Mouse (Mus musculus) heart, postnatal 36 days (tissue): Measurements from ENCODE around the gene Plekhg4. TPM values are rescaled to one million over a fixed set of nuclear protein-coding genes. Genes with fewer than 3 reads are reported as not detected.

ENCODE experiments used
- DNase-seq, 2 experiments: peaks; one replicate each; pipeline ENCODE4 v3.0.0; 2021 to 2022
- intact Hi-C: fragments of 180-260 bp; cut with DNase I; formaldehyde crosslinking; loops from one replicate; pipeline ENCODE4 v1.15.1; 2025
- total RNA-seq, 2 experiments: library from RNA; stranded (reverse); gene quantifications; 2 replicates each; pipeline ENCODE4 v1.2.3; 2021

The Plekhg4 gene
- total RNA-seq, 2 experiments from 2014 or later = not detected

GRCm38 (mm10) chr8:105348450-105349095, 24.5 kb upstream of the Plekhg4 start, which contains the start of gene Slc9a5:
Gene Slc9a5, plus strand, starts transcription at chr8:105348843.
- intact Hi-C loops = no loop called here
- peak; percentile 41 to 51 for DNase-seq

GRCm38 (mm10) chr8:105349096-105349771, 23.8 kb upstream of the Plekhg4 start:
- no peak for DNase-seq
- intact Hi-C loops = no loop called here

GRCm38 (mm10) chr8:105350186-105350585, 22.9 kb upstream of the Plekhg4 start:
- intact Hi-C loops = no loop called here
- DNase-seq = no peak

GRCm38 (mm10) chr8:105353583-105354135, 19.4 kb upstream of the Plekhg4 start:
- DNase-seq = no peak
- intact Hi-C loops = no loop called here

GRCm38 (mm10) chr8:105354549-105354948, 18.5 kb upstream of the Plekhg4 start:
- intact Hi-C loops = no loop called here
- DNase-seq = no peak

- intact Hi-C loops = loop anchor here (5.0 kb wide), 1 partner anchor 197 kb away; no protein-coding TSS in a partner anchor
- DNase-seq = peak in 1 of 2 experiments; percentile 42
Measured at GRCm38 (mm10) chr8:105355179-105356024, 17.7 kb upstream of the Plekhg4 start.

- no peak for DNase-seq
- intact Hi-C loops = loop anchor here (5.0 kb wide), 1 partner anchor 196 kb away; no protein-coding TSS in a partner anchor
Measured at GRCm38 (mm10) chr8:105356681-105357080, 16.4 kb upstream of the Plekhg4 start.

- intact Hi-C loops = loop anchor here (2.0 to 5.0 kb wide), 3 partner anchors 38 to 193 kb away; no protein-coding TSS in a partner anchor
- no peak for DNase-seq
Measured at GRCm38 (mm10) chr8:105359208-105359607, 13.9 kb upstream of the Plekhg4 start.

- no peak for DNase-seq
- intact Hi-C loops = loop anchor here (2.0 to 5.0 kb wide), 3 partner anchors 37 to 193 kb away; no protein-coding TSS in a partner anchor
Measured at GRCm38 (mm10) chr8:105359646-105360045, 13.4 kb upstream of the Plekhg4 start.

- intact Hi-C loops = no loop called here
- DNase-seq = peak; percentile 25 to 45
Measured at GRCm38 (mm10) chr8:105361751-105362702, 11.0 kb upstream of the Plekhg4 start.

- intact Hi-C loops = no loop called here
- DNase-seq = no peak
Measured at GRCm38 (mm10) chr8:105367107-105367506, 6.0 kb upstream of the Plekhg4 start.

- DNase-seq = no peak
- intact Hi-C loops = no loop called here
Measured at GRCm38 (mm10) chr8:105372473-105372872, 601 bp upstream of the Plekhg4 start.

GRCm38 (mm10) chr8:105374513-105374966, 1.5 kb downstream of the Plekhg4 start:
- intact Hi-C loops = no loop called here
- peak in 1 of 2 experiments; percentile 46 for DNase-seq

- peak; percentile 34 to 48 for DNase-seq
Measured at GRCm38 (mm10) chr8:105378673-105379072, 5.6 kb downstream of the Plekhg4 start.

GRCm38 (mm10) chr8:105380308-105380707, 7.2 kb downstream of the Plekhg4 start:
- no peak for DNase-seq
- intact Hi-C loops = no loop called here

More at GRCm38 (mm10) chr8:105378673-105379072, 5.6 kb downstream of the Plekhg4 start:
- intact Hi-C loops = no loop called here

GRCm38 (mm10) chr8:105384070-105384469, 11.0 kb downstream of the Plekhg4 start:
- intact Hi-C loops = no loop called here
- no peak for DNase-seq

- DNase-seq = no peak
- intact Hi-C loops = no loop called here
Measured at GRCm38 (mm10) chr8:105387151-105387550, 14.1 kb downstream of the Plekhg4 start.

GRCm38 (mm10) chr8:105389096-105389495, 16.0 kb downstream of the Plekhg4 start:
- DNase-seq = peak; percentile 39 to 41
- intact Hi-C loops = no loop called here

GRCm38 (mm10) chr8:105393089-105393787, 20.2 kb downstream of the Plekhg4 start:
- intact Hi-C loops = no loop called here
- no peak for DNase-seq
